Mouse (Mus musculus) hindbrain, embryonic 11.5 days (tissue): ENCODE results near the gene Sprtn. TPM values are rescaled to one million over a fixed set of nuclear protein-coding genes. Genes with fewer than 3 reads are reported as not detected.

Experiments
- ATAC-seq: fragments of 200-750 bp; cut with Nextera tagmentation; 2 replicates; pipeline ENCODE4 v1.8.0; 2017; ENCODE audit warnings: mild to moderate bottlenecking, moderate TSS enrichment, moderate library complexity; ENCODE audit not compliant: low FRiP score
- DNase-seq: peaks from one replicate; pipeline ENCODE4 v3.0.0-alpha.2; 2015; ENCODE audit warnings: low spot score
- H3K27ac ChIP-seq: fragments of 300-500 bp; sonication (generic); 2 replicates; pipeline ENCODE4 v1.5.1; 2014; ENCODE audit warnings: mild to moderate bottlenecking, low read depth, low read length
- H3K27me3 ChIP-seq: fragments of 300-500 bp; sonication (generic); 2 replicates; pipeline ENCODE4 v1.6.1; 2014; ENCODE audit warnings: mild to moderate bottlenecking, low read length, moderate library complexity, mixed read lengths; ENCODE audit not compliant: control insufficient read depth, insufficient read depth
- H3K36me3 ChIP-seq: fragments of 300-500 bp; sonication (generic); 2 replicates; pipeline ENCODE4 v1.6.1; 2014; ENCODE audit warnings: mild to moderate bottlenecking, low read length, moderate library complexity, mixed read lengths; ENCODE audit not compliant: control insufficient read depth, insufficient read depth
- H3K4me1 ChIP-seq: fragments of 300-500 bp; sonication (generic); replicated peaks from 2 replicates; pipeline ENCODE4 v1.6.1; 2014; ENCODE audit warnings: low read length, mixed read lengths; ENCODE audit not compliant: control insufficient read depth, insufficient read depth
- H3K4me2 ChIP-seq: fragments of 300-500 bp; sonication (generic); replicated peaks from 2 replicates; pipeline ENCODE4 v1.6.1; 2014; ENCODE audit warnings: mild to moderate bottlenecking, low read depth, low read length
- H3K4me3 ChIP-seq: fragments of 300-500 bp; sonication (generic); 2 replicates; pipeline ENCODE4 v1.5.1; 2014; ENCODE audit warnings: low read depth, low read length
- H3K9ac ChIP-seq: fragments of 300-500 bp; sonication (generic); 2 replicates; pipeline ENCODE4 v1.6.1; 2014; ENCODE audit warnings: low read depth, low read length
- H3K9me3 ChIP-seq: fragments of 300-500 bp; sonication (generic); 2 replicates; pipeline ENCODE4 v1.6.1; 2016; ENCODE audit warnings: low read length; ENCODE audit not compliant: control insufficient read depth
- WGBS: fragments of 180-500 bp; shearing (Covaris S2); extraction: QIAGEN DNeasy Blood & Tissue Kit; methylation state at CpG from one replicate; pipeline ENCODE4 v1.1.7; 2014; 5-methylcytosine and 5-hydroxymethylcytosine counted together
- polyA plus RNA-seq: library from polyadenylated mRNA; unstranded; fragments of >200 nt; fragmentation: Nextera tagmentation; extraction: Ambion mirVana; gene quantifications from 2 replicates; pipeline ENCODE4 v1.2.1, GENCODE M21; 2014

The Sprtn gene
- polyA plus RNA-seq, 1 experiment from 2014 or later, result 9.6 TPM

DNA sequence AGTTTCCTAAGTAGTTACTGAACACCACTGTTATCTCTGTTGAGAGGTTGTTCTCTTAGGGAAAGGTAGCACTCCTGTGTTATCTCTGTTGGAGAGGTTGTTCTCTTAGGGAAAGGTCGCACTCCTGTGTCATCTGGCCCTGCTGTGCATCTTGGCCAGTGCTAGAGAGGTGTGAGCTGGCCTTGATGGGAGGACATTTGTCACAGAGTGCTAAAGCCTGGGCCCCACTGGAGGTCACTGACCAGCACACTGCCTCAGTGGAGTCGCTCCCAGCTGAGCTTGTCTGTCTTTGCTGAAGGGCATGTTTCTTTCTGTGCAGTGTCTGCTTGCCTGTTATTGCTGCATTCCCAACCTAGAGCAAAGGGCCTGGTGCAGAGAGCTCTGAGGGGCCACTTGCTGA lies 30.6 kb upstream of the Sprtn start:
- WGBS, result 88% methylated on average over 2 of the region's 2 CpGs
- no peak overlapping the region for H3K27ac ChIP-seq
- ATAC-seq, result no peak

DNA sequence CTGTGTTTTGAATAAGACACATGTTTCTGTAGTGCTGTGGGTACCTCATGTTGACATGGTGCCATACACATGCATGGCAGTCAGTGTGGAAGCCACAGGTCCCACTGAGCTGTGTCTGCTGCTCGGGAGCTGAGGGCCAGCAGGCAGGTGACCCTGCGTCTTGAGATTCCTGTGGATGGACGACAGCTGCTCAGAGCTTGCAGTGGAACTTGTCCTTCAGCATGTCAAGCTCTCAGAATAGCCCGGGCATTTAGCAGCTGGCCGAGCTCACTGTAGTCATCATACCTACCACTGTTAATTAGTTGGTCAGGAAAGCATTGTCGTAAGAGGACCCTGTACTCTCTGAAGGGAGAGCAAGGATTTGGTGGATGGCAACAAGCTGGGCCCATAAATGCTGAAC lies 28.0 kb upstream of the Sprtn start:
- H3K4me1 ChIP-seq, result no peaks in the 10 kb centered on the region; the same call in 1 of the 2 replicates
- H3K36me3 ChIP-seq, result no peaks in the 10 kb centered on the region
- no peak overlapping the region for H3K4me2 ChIP-seq
- H3K27me3 ChIP-seq, result no peaks in the 10 kb centered on the region
- DNase-seq (no peak), ATAC-seq (no peak)
- H3K9me3 ChIP-seq, result no peaks in the 10 kb centered on the region
- 87% methylated on average over 6 of the region's 6 CpGs for WGBS
- H3K4me3 ChIP-seq, result no peak overlapping the region
- no peak overlapping the region for H3K9ac ChIP-seq
- H3K27ac ChIP-seq, result no peak overlapping the region

More for the DNA sequence above, 30.6 kb upstream of the Sprtn start:
- H3K9me3 ChIP-seq, result no peaks in the 10 kb centered on the region
- H3K4me1 ChIP-seq, result peaks cover 2% of the 10 kb centered on the region; the same call in 1 of the 2 replicates
- DNase-seq, result no peak
- H3K27me3 ChIP-seq, result no peaks in the 10 kb centered on the region
- no peaks in the 10 kb centered on the region for H3K36me3 ChIP-seq
- H3K4me2 ChIP-seq, result no peak overlapping the region
- H3K9ac ChIP-seq, result no peak overlapping the region
- H3K4me3 ChIP-seq, result no peak overlapping the region

DNA sequence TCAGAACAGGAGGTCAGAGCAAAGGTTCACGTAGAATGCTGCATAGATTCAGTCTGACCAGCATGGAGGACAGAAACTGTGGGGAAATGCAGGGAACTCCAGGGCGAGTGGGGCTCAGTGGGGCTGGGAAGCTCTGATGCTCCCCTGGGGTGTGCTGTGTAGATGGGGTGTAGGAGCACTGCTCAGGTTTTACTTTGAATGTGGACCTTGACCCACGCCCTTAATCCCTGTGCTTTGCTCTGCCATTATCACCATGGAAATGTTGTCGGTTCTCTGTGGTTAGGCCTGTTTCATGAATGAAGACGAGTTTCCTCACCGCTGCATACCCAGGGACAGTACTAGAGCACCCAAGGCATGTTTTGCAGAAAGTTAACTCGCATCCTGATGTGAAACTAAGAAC lies 26.2 kb upstream of the Sprtn start:
- Histone ChIP-seq H3K9me3 (no peaks in the 10 kb centered on the region), H3K9ac (no peak overlapping the region), H3K27ac (no peak overlapping the region), H3K4me1 (no peaks in the 10 kb centered on the region; the same call in 1 of the 2 replicates), H3K27me3 (no peaks in the 10 kb centered on the region), H3K4me3 (no peak overlapping the region), H3K36me3 (no peaks in the 10 kb centered on the region), H3K4me2 (no peak overlapping the region)
- DNase-seq (no peak), ATAC-seq (no peak)
- 93% methylated on average over 7 of the region's 7 CpGs for WGBS

DNA sequence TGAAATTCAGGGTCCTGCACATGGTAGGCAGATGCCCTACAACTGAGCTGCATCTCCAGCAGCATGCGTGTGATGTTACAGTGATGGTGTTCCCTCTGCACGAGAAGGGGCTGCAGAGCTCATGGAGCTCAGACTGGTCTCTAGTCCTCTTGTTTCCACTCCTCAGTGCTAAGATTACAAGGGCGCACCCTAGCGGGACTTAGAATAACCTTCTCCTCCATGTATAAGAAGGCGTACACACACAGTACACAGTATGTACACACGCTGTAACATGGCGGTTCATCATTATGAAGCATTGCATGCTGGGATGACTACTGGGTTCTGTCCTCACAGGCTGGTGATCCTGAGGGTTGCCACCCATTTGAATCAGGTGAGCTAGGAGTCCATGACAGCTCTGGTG lies 25.6 kb upstream of the Sprtn start:
- ATAC-seq (no peak), DNase-seq (no peak)
- Histone ChIP-seq H3K9ac (no peak overlapping the region), H3K4me3 (no peak overlapping the region), H3K4me2 (no peak overlapping the region), H3K36me3 (no peaks in the 10 kb centered on the region), H3K9me3 (no peaks in the 10 kb centered on the region), H3K27me3 (no peaks in the 10 kb centered on the region), H3K4me1 (no peaks in the 10 kb centered on the region; the same call in 1 of the 2 replicates), H3K27ac (no peak overlapping the region)
- WGBS, result 94% methylated on average over 7 of the region's 7 CpGs

- Histone ChIP-seq H3K27ac (no peak overlapping the region), H3K9ac (no peak overlapping the region), H3K27me3 (no peaks in the 10 kb centered on the region), H3K4me3 (no peak overlapping the region), H3K9me3 (no peaks in the 10 kb centered on the region), H3K4me2 (no peak overlapping the region), H3K36me3 (no peaks in the 10 kb centered on the region), H3K4me1 (no peaks in the 10 kb centered on the region; the same call in 1 of the 2 replicates)
- DNase-seq, result no peak
- 94% methylated on average over 5 of the region's 5 CpGs for WGBS
- no peak for ATAC-seq
Observed at GRCm38 (mm10) chr8:124872690-124873089, 25.0 kb upstream of the Sprtn start.

DNA sequence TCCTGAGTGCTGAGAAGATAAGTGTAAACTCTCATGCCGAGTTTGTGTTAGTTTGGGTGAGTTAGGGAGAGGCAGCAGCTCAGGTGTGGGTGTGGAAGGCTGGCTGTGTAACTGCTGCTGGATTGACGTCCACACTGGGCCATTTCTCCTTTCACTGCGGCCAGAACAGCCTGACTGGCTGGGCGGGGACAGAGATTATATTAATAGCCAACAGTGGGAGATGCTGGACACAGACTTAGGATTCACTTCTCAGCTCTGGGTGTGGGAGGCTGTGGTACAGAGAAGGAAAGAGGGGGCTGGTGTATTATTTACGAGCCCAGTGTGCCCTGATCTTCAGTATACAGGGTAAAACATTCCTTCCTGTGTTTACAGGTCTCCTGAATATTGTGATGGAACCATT lies 19.5 kb upstream of the Sprtn start:
- H3K36me3 ChIP-seq, result peaks cover 23% of the 10 kb centered on the region
- H3K9ac ChIP-seq, result no peak overlapping the region
- no peaks in the 10 kb centered on the region for H3K9me3 ChIP-seq
- DNase-seq (no peak), ATAC-seq (no peak)
- 91% methylated on average over 5 of the region's 5 CpGs for WGBS
- H3K4me3 ChIP-seq, result no peak overlapping the region
- H3K27me3 ChIP-seq, result no peaks in the 10 kb centered on the region
- H3K4me1 ChIP-seq, result no peaks in the 10 kb centered on the region
- no peak overlapping the region for H3K4me2 ChIP-seq
- H3K27ac ChIP-seq, result no peak overlapping the region

- no peak for ATAC-seq
Observed at GRCm38 (mm10) chr8:124878946-124879526, 18.6 kb upstream of the Sprtn start.

GRCm38 (mm10) chr8:124888385-124888784 lies 9.3 kb upstream of the Sprtn start:
- Histone ChIP-seq H3K27ac (no peak overlapping the region), H3K9me3 (no peaks in the 10 kb centered on the region), H3K4me2 (no peak overlapping the region), H3K9ac (no peak overlapping the region), H3K4me3 (no peak overlapping the region), H3K36me3 (peaks cover 24% of the 10 kb centered on the region), H3K27me3 (no peaks in the 10 kb centered on the region), H3K4me1 (no peaks in the 10 kb centered on the region)
- no peak for DNase-seq
- no peak for ATAC-seq
- WGBS, result 95% methylated on average over 5 of the region's 5 CpGs

More at GRCm38 (mm10) chr8:124878946-124879526, 18.6 kb upstream of the Sprtn start:
- no peaks in the 10 kb centered on the region for H3K27me3 ChIP-seq
- no peak overlapping the region for H3K4me2 ChIP-seq
- H3K9ac ChIP-seq, result no peak overlapping the region
- no peak overlapping the region for H3K4me3 ChIP-seq
- WGBS, result 91% methylated on average over 10 of the region's 10 CpGs
- no peaks in the 10 kb centered on the region for H3K4me1 ChIP-seq
- DNase-seq, result no peak
- peaks cover 23% of the 10 kb centered on the region for H3K36me3 ChIP-seq
- no peak overlapping the region for H3K27ac ChIP-seq
- no peaks in the 10 kb centered on the region for H3K9me3 ChIP-seq

DNA sequence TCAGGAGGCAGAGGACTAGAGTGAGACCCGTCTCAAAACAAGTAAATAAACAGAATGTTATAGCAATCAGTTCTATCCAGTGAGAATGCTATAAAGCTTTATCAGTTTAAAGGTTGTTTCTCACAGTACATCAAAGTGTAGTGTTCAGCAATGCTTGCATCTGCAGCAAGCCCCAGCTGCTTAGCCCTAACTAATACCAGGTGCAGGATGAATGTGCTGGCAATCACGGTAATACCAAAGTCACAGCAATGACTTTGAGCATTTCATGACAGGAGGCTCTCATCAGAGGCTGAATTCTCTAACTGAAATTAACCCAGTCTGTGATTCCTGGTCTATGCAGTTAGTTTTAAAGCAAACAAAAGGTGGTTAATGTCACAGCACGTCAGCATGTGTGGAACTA lies 5.1 kb upstream of the Sprtn start:
- ATAC-seq, result no peak
- no peaks in the 10 kb centered on the region for H3K9me3 ChIP-seq
- no peak overlapping the region for H3K27ac ChIP-seq
- DNase-seq, result no peak
- H3K36me3 ChIP-seq, result peaks cover 14% of the 10 kb centered on the region
- H3K4me2 ChIP-seq, result no peak overlapping the region
- 74% methylated on average over 3 of the region's 3 CpGs for WGBS
- H3K4me1 ChIP-seq, result peaks cover 3% of the 10 kb centered on the region; the same call in 1 of the 2 replicates
- no peaks in the 10 kb centered on the region for H3K27me3 ChIP-seq
- no peak overlapping the region for H3K9ac ChIP-seq
- no peak overlapping the region for H3K4me3 ChIP-seq
